Mouse (Mus musculus) lung, postnatal 36 days (tissue): Measurements from ENCODE around the gene Trf.

Source experiments
- DNase-seq: peaks from one replicate; pipeline ENCODE4 v3.0.0; 2022; ENCODE audit warnings: mixed read lengths

Trf gene

GRCm38 (mm10) chr9:103230151-103230951 lies at the start of gene Trf, which contains the start of gene Gm20425:
Gene Trf, minus strand, starts transcription at chr9:103230444.
Gene Gm20425, minus strand, starts transcription at chr9:103230307.
- DNase-seq: peak; percentile 89

- DNase-seq: no peak
These were observed 46.6 kb upstream of the Trf start for GRCm38 (mm10) chr9:103276876-103277275.

- DNase-seq: no peak
These were observed 45.4 kb upstream of the Trf start for GRCm38 (mm10) chr9:103275676-103276075.

DNA sequence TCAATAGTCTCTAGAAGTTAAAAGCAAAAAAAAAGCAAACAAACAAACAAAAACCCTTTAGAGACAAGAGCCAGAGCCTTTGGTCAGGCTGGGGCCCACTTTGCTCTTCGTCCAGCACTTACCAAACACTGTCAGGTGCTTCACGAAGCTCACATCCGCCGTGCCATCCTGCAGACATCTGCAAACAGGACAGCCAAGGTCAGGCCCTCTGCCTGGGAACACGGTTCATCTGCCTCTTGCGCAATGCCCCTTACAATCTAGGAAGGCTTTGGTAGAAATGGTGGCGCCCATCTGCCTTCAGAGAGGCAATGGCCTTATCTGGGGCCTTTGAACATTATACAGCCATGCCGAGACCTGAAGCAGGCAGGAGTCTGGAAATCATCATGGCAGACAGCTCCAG lies 44.6 kb upstream of the Trf start:
- DNase-seq: no peak

DNA sequence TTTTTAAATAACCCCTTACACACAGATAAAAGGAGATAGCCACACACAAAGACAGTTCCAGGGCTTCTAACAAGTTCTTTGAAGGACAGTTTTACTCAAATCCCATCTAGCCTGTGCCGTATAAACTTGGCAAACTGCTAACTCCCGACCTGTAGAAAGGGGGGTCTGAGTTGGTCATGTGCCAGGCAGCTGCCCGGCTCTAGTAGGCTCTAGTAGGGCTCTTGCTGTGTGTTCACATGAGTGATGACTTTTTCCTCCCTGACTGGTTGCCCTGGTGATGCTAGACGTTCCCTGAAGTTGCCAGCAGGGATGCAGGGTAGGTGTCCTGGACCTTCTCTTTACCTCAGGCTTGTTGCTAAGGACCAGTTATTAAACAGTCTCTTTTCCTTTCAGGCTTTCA lies 40.9 kb upstream of the Trf start:
- DNase-seq: no peak

- no peak for DNase-seq
These were observed 35.5 kb upstream of the Trf start for GRCm38 (mm10) chr9:103265778-103266177.

DNA sequence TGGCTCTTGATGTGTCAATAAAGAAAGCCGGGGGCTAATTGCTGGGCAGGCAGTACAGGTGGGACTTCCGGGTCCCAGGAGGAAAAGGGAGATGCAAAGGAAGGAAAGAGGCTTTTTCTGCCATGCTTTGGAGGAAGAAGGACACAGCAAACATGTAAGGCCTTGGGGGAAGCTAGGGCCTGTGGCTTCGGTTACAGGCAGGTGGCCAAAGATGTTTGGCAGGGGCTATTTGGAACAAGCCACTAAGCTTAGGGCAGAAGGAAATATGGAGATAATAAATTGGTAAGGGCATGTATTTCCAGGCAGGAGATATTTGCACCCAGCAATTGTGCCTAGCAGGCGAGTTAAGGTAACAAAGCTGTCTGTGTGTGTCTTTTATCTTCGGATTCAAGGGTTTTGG lies 22.7 kb upstream of the Trf start:
- DNase-seq: no peak

DNA sequence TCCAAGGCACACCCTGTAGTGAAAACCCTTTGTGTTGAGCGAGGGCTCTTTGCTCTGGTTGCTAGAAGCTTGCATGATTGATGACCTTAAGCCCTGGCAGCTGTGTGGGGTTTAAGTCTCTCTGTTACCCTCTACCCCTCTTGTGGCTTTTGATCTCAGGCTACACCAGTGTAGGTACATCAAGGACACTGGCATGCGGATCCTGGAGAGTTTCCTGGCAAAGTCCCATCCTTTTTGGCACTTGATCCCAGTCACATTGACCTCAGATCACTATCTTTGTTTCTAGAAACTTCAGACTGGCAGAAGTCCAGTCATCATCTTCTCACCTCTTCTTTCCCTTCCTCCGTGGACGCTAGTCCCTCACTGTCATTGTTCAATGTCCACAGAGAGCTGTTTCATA lies 18.4 kb upstream of the Trf start:
- DNase-seq: no peak

GRCm38 (mm10) chr9:103246526-103247168 lies 16.4 kb upstream of the Trf start:
- no peak for DNase-seq

GRCm38 (mm10) chr9:103243640-103244039 lies 13.4 kb upstream of the Trf start:
- DNase-seq: no peak

DNA sequence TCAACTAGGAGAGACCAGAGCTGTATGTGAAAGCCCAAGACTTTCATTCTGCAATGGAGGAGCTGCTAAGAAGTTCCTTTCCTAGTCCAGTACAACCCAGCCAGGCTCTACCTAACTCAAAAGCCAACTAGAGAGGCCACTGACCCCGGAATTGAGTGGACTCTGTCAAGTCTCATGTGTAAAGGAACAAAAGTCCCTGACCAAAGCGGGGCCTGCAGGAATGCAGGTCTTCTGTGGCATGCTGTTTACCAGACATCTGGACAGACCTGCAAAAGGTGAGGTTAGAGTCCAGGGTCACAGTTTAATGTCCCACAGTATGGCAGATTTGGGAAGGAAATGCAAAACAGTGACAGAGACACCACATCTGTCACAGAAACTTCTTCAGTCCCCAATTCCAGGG lies 11.0 kb upstream of the Trf start:
- DNase-seq: no peak

GRCm38 (mm10) chr9:103239471-103239870 lies 9.2 kb upstream of the Trf start:
- no peak for DNase-seq

DNA sequence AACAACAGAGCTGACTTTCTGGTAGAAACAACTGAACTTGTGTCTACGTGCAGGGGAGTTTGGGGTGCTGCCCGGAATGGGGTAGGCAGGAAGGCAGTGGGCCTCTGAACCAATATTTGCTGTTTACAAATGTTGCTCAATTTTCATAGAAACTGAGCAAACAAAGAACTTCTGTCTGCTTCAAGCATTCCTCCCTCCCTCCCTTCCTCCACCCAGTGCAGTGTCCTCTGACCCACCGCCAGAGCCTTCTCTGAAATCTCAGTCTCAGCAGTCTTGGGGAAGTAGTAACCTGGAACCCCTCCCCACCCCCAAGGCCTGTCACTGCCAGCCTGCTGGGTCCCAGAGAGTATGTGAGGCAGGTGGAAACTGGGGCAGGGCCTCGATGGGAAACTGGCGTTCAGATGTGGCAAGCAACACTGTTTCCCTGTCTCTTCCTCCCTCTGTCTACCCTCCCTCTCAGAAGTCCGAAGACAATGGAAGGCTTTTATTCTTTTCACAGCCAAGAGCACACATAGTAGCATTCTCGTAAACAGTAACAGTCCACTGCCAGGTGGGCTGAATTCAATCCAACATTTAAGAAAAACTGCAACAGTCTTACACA lies 4.4 kb upstream of the Trf start:
- peak; percentile 68 for DNase-seq

- peak; percentile 63 for DNase-seq
These were observed 3.8 kb upstream of the Trf start for GRCm38 (mm10) chr9:103234059-103234458.

DNA sequence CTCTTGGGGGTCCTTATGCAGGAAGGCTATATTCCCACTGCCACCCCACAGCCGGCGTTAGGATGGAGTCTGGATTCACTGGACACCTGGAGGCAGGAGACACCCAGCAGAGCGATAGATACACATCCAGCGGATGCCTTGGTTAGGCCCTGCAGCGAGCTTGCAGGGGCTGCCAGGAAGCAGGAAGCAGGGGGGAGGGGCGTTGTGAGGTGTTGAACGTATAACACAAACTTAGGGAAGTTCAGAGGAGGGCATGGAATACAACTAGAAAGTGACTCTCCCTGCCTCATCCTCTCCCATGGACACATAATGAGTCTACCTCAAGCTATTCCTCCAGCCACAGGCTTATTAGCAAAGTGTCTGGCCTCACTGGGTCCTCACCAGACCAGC lies 2.8 kb upstream of the Trf start:
- DNase-seq: peak; percentile 40

DNA sequence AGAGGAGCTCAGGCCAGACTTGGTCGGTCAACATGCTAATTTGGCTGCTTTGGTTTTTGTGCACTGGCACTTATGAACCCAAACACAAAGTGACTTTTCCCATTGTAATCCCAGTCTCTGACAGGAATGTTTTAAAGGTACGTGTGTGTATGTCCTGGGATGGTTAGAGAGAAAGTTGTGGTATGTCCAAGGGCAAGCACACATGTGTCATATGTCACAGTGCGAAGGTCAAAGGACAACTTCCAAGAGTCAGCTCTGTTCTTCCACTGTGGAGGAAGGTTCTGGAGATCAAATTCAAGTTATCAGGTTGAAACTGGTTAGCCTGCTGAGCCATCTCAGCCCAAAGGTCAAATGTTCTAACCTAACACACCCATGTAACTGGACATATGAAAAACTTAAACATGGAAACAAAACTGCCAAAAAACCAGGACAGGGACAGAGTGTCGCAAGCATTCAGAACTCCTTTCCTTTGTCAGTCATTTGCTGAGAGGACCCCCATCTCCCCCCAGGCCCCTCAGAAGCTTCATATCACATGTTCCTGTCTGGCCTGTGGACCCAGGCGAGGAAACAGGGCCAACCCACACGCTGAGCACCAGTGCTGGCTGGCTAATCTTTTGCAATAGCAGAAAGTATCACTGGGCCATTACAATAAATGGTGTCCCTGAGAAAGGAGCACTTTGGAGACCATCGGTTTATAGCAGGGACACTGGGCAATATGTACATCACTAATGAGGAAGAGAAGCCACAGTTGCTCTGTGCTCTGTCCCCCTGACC lies 2.2 kb upstream of the Trf start:
- no peak for DNase-seq

GRCm38 (mm10) chr9:103229037-103229867 lies 992 bp downstream of the Trf start:
- no peak for DNase-seq

- no peak for DNase-seq
These were observed 1.8 kb downstream of the Trf start for GRCm38 (mm10) chr9:103228370-103229003.

DNA sequence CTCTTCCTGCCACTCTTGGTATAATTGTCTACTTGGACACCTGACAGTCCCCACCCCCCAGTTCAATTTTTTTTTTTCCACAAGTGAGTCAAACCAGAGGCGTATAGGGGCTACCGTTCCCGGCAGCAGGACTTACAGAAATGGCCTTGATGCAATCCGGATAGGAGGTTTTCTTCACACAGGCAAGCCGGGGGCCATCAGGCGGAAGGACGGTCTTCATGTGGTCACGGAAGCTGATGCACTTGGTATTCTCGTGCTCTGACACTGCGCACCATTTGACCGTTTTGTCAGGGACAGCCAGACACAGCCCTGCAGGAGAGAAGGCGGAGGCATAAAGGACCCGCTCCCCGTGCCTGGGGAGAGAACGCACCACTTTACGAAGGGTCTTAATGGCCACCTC lies 2.5 kb downstream of the Trf start:
- DNase-seq: no peak

DNA sequence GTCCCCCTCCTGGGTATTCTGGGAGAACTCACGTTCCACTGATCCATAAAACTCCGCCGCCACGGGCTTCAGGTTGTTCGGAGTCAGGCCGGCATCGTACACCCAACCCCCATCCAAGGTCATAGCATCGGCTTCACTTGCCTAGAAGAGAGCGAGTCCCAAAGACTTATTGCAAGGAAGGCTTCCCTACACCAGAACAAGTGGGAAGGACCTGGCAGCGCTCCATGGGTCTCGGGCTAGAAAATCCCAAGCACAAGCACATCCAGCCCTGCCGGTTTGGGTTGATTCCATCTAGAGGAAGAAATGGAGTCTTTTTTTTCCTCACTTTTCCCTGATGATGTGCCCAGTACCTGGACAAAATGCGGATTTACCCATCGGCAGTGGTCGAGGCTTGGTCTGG lies 3.4 kb downstream of the Trf start:
- DNase-seq: peak; percentile 39

DNA sequence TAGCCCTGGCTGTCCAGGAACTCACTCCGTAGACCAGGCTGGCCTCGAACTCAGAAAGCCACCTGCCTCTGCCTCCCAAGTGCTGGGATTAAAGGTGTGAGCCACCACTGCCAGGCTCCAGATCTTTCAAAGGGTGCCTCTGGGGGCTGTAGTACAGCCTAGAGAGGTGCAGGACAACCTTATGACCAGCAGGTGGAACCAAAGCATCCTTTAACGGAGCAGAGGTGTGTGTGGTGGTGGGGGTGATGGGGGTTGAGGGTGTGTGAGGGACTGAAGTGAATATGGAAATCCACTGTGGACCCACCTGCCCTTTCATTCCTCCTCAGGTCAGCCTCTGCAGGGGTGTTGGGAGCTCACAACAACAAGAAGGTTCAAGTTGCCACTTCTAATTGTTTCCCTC lies 4.8 kb downstream of the Trf start:
- peak; percentile 52 for DNase-seq

DNA sequence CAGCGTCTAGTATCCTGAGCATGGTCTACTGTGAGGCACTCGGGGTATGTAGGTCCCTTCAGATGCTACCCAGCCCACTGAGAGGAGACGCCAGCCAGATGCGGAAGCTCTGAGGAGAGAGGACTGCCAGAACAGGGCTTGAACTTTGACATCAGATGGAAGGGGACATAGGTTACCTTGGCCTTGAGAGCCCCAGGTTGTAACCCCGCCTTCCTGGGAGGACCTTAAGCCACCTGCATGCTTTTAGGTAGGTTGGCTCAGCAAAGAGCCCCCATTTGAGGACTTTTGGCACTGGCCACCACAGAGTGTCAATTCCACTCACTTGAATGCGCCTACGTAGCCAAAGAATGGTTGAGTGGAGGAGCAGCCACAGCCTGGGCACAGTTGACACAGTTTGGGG lies 5.5 kb downstream of the Trf start:
- DNase-seq: no peak
